Mouse (Mus musculus): Measurements from ENCODE around the gene Plcb3. TPM values are rescaled to one million over a fixed set of nuclear protein-coding genes. Genes with fewer than 3 reads are reported as not detected.

Plcb3 gene
- total RNA-seq (2022): 10 to 100 TPM; 15.6 to 16.2 (median 15.6) TPM

DNA sequence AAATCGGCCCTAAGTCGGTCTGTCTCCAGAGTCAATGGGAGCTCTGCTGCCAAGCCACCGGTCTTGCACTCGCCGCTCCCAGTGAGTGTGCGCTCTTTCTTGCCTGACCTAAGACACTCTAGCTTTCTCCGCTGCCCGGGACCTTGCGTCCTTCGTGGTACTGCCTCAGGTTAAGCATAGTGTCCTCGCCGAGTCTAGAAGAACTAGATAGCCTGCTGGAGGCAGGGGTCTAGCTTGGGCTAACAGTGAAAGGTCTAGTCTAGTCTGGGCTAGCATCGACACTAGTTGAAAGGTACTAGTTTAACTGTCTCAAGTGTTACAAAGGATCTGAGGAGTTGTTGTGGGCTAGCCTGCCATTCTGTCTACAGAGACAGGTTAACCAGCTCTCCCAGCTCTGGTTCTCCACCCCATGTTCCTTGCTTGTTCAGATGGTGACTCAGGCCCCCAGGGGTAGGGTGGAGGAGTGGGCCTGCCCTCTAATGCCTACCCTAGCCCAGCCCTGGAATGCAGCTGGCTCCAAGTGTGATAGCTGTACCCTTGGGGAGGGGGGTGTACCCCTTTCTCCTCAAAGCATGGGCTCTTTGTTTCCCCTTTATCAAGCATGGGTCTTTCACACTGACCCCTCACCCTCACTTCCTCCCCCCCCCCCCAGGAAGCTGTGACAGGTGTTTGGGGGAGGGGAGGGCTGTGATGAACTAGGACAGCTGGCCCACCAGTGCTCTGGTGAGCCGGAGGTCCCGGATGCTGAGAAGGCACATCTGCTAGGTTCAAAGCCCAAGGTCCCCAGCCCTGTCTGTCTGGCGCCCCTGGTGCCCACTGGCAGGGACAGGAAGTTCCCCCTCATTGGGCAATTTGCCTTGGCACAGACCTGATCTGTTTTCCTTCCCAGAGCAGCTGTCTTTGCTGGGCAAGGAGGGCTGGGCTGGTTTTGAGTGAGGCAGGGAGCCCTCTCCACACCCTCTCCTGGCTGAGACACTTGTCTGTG, at the start of gene Plcb3:
Gene Plcb3 (minus strand): TSS at position 934 of the 985 bp plus-strand sequence.
- no peak for DNase-seq (ENCODE audit: low spot score)

DNA sequence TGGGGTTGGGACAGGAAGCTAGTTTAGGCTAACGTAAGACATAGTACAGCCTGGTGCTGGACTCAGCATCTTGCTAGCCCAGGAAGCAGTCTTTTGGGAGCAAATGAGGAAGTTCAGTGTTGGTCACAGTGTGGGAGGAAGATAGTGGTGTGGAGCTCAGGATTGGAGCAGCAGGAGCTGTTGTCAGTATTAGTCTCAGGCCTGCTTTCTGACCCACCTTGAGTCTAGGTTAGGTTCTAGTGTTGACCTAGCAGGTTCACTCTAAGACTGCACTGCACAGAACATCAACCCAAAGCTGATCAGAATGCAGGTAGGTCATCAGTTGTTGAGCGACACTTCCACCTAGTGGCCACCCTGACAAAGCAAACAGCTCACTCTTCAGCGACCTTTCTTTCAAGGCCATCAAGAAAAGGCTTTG, 44.0 kb upstream of the Plcb3 start:
- DNase-seq (ENCODE audit: low spot score): peak; percentile 58

DNA sequence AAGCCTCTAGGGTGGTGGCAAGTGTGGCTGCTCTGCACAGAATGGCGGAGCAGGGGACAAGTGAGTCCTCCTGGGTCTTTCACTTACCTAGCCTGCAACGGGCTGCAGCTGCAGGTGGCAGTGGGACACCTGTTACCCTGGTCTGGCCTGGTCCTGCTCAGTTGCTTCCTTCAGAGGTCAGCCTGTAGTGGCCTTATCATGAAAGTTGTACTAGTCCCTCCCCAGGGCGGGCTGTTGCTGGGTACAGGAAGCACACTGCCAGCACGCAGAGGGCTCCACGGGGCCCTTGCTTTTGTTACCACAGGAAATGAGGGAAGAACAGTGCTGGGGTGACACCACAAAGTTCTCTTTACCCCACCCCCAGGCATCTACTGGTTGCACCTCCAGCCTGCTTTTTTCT, 42.9 kb upstream of the Plcb3 start, which contains the start of gene Fermt3:
Gene Fermt3 (minus strand): TSS at position 279 of the 400 bp plus-strand sequence.
- peak; percentile 54 for DNase-seq (ENCODE audit: low spot score)

DNA sequence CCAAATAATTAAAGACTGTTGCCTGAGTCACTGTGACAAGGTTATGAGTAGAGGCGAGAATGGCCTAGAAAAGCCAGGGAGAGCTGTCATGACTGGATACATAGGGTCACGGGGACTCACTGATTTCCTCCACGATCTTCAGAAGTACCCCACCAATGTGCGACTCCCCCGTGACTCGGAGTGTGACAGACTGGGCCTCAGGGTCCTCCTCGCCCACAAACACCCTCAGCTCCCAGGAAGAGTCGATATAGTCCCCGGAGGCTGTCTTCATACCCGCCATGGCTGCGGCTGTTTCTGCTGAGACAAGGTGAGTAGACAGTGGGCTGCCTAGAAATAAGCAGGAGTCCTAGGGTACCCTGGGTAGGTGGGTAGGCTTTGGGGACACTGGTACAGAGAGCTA, 42.3 kb upstream of the Plcb3 start:
- no peak for DNase-seq (ENCODE audit: low spot score)

DNA sequence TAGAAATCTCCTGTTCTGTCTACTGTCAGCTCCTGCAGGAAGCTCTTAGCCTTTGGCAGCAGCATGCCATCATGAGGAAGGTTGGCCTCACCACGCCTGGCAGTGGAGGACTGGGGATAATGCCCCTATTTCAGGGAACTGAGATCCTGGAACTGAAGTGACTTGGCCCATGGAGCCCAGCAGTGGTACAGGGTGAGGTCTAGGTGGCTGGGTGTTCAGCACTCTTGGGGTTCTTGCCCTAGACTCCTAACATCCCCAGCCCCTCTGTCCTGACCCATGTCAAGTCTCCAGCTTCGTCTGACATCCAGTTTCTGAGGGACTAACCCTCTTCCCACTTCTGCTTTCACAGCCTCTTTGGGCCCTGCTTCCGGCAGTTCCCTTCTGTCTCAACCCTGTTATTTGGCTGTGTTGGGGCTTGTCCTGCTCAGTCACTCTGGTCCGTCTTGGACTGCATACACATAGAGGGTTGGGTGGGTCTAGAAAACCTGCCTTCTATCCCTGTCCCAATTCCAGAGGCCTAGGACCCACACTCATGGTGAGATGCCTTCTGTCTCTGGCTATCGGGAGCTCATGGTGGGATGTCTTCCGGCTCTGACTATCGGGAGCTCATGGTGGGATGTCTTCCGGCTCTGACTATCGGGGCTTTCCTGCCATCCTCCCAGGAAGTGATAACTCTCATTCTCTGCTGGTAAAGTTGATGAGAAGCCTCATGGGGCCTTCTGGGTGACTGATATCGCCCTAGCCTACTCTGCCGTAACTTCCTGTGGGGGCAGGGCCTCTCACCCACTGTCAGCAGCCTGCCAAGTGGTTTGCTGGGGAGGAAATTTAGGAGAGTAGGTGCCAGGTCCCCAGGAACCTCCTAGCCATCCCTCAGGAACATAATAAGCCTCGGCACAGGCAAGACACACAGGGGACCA, 41.5 kb upstream of the Plcb3 start:
- DNase-seq (ENCODE audit: low spot score): no peak

DNA sequence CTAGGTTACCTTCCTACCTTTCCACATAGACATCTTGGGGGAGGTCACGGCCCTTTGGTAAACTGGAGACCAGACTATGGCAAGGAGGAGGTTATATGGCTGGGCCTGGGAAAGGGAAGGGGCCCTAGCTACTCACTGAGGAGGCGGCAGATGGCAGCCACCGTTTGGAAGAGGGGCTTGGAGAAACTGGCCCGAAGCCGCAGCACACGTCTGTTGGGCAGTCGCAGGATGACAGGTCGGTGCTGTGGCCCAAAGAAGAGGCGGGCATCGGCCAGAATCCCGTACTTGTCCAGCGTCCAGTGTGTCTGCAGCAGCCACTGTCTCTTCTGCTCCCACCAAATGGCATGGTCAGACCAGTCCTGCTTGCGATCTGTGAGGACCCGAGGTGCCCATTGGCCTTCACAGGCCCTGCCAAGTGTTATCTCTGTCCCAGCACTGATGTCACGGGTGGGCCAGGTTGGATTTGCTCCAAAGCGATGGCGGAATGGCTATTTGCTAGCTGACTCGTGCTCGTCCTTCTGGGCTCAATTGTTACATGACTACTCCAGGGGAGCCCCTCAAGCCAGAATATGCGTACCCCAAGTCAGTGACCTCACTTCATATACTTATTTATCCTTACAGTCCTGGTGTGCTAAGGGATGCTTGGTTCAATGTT, 38.3 kb upstream of the Plcb3 start:
- DNase-seq (ENCODE audit: low spot score): no peak

DNA sequence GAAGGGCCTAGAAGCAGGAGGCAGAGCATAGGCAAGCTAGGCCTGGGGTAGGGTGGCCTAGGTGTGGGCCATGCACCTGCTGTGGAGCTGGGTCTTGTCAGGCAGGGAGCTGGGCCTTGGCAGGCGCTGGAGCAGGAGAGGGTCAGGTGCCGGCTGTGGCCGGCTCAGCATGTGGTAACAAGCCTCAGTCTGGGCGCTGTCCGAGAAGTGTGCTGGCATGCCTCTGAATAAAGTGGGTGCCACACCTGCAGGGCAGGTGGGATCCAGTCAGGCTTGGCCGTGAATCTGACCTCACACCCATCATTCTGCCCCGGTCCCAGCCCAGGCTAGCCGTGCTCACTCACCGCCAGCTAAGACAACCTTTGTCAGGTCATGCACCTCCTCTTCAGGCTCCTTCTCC, 37.7 kb upstream of the Plcb3 start:
- DNase-seq (ENCODE audit: low spot score): no peak

DNA sequence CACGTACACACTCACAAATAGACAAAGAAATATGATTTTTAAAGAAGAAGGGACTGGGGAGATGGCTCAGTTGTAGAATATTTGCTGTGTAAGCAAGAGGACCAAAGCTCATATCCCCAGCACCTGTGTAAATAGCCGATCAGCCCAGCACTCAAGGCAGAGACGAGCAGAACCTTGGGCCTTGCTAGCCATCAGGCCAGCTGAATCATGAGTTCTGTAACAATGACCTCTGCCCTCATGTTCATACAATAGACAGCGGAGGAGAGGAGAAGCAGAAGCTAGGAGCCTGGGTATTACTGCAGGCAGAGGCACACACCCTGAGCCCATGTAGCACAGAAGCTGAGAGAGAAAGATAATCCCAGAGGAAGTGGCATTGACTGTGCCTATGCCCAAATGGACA, 36.2 kb upstream of the Plcb3 start:
- DNase-seq (ENCODE audit: low spot score): no peak

DNA sequence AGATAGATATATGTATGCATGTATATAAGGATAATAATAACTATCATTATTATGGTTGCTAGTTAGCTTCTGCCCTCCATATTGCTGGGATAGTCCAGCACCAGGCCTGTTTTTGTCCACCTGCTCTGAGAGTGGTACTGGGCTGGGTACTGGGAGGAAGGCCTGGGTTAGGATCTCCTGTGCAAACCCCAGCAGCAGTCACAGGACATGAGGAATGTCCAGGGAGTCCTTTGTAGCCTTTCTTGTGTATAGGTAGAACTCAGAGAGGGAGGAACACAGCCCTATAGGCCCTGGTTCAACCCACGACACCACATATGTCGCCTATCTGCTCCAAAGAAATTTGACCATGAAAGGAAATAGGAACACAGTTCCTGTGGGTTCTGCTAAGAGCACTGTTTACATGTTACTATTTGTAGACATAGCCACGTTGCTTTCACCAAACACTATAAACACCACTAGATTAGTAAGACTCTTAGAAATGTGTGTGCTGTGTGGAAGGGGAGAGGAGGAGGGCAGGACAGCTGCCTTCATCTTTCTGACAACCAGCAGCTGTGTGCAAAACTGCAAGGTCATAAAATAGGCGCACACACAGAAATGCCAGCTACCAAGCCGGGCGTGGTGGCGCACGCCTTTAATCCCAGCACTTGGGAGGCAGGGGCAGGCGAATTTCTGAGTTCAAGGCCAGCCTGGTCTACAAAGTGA, 30.8 kb upstream of the Plcb3 start:
- no peak for DNase-seq (ENCODE audit: low spot score)

DNA sequence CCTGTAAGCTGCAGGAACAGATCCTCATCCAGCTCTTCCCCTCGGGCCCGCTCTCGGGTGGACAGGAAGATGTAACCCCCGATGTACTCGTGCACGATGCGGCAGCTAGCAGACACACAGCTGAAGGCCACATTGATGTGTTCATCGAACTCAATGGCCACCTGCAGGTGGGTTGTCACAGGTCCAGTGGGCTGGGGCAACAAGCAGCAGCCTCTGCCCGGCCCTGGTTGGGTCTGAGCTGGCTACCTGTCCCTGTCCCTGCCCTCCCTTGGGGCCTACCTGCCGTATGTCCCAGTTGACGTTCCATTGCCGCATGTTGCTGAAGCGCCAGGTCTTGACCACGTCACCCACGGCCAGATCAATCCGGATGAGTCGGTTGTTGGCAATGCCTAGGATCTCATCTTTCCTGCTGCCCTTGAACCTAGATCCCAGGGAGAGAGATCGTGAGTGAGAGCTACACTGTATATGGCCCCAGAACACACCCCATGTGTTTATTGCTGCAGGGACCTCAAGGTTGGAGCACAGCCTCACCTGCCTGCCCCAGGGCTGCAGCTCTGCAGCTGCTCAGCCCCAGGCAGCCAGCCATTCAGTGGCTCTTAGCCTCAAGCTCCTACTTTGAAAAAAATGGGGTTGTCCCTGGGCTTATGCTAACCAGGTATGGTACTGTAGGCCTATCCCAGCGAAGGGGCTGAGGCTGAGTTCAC, 23.2 kb upstream of the Plcb3 start:
- DNase-seq (ENCODE audit: low spot score): no peak

DNA sequence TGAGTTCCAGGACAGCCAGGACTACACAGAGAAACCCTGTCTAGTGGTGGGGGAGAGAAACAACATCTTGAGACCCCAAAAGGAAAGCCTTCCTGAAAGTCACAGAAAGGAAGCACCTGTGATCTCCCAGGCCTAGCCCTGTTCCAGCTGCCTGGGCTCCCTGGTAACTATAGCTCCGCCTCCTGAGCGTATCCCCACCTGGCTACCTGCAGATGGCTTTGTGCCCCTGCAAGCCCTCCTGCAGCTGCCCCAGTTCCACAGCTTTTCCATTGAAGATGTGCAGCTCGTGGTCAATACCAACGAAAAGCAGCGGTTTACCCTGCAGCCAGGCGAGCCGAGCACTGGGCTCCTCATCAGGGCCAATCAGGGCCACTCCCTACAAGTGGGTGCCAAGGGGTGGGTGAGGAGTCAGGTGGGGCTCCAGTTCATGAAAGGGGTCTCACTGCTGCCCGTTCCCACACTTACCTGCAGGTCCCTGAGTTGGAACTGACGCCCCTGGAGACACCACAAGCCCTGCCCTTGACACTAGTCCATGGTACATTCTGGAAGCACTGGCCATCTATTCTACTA, 21.5 kb upstream of the Plcb3 start:
- no peak for DNase-seq (ENCODE audit: low spot score)

DNA sequence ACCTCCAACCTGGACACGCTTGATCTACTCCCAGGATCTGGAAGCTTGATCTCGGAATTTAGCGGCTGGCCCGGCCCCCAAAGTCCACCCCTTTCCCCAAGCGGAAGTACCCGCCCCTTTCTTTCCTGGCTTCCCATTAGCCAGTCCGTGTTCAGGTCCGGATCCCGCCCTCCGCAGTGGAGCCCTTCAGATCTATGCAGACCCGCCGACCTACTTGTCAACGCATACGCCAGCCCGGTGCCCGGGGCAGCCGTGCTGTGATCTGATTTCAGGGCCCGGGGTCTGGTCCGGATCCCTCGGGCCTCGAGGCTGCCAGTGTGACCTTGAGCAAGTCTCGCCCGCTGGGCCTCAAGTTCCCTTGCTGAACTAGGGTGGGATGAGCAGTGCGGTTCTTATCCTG, 19.7 kb upstream of the Plcb3 start, which contains the start of the genes Nudt22 and Trpt1:
Gene Nudt22 (minus strand): TSS at position 112 of the 400 bp plus-strand sequence.
Gene Trpt1 (plus strand): TSS at position 126 of the 400 bp plus-strand sequence.
- DNase-seq (ENCODE audit: low spot score): peak; percentile 93

DNA sequence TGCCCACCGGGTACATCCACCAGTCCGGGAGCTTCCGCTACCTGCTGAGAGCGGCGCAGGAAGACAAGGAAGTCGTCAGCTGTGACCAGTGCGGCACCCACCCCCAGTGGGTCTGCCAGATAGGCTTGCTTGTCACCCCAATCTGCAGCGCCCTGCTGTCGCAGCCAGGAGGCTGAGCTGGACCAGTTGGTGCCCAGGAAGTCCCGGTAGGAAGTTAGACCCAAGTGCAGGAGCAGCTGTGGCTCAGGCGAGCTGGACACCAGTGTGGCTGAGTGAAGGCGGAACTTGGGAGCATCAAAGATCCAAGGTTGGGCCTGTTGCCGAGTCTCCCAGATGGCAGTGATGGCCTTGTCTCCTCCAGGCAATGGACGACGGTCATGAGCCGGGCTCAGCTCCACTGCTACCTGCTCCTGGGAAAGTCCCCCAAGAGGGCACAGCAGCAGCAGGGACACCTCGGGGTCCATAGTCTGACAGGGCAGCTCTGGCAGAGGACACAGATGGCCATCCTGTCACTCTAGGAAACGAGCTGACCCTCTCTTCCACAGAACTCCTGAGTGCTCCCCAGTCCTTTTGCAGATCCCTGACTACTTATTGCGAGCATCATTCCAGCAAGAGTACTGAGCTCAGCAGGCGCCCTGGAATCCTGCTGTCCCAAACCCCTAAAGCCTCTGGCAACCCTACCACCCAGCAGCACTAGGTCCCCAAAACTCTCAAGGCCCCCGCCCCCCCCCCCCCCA, 19.2 kb upstream of the Plcb3 start:
- no peak for DNase-seq (ENCODE audit: low spot score)

DNA sequence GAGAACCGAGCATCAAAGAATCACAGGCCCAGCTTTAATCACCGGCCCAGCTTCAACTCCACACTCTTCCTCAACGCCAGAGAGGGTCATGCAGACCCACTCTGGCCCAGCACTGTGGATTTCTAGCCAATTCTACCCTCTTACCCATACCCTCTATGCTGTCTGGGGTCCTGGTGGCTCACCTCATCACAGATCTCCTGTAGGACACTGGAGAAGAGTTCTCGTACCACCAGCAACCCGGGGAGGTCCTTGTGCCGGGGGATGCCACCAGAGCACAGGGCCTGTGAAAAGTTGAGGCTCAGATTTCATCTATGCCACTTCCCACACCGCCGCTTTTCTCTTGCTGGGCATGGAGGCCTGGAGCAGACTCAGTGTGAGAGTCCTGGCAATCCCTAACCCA, 18.2 kb upstream of the Plcb3 start:
- no peak for DNase-seq (ENCODE audit: low spot score)

DNA sequence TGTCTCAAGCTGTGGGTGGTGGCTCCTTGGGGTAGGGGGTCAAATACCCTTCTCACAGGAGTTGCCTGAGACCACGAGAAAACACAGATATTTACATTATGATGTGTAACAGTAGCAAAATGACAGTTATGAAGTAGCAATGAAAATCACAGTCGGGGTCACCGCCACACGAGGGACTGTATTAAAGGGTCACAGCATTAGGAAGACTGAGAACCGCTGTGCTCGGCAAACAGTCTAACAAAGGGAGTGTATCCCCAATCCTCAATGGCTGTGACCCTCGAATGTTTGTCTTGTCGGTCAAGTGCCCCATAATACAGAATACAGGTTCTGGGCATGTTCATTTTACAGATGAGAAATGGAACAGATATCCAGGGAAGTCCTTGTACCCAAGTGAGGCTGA, 17.7 kb upstream of the Plcb3 start:
- no peak for DNase-seq (ENCODE audit: low spot score)

DNA sequence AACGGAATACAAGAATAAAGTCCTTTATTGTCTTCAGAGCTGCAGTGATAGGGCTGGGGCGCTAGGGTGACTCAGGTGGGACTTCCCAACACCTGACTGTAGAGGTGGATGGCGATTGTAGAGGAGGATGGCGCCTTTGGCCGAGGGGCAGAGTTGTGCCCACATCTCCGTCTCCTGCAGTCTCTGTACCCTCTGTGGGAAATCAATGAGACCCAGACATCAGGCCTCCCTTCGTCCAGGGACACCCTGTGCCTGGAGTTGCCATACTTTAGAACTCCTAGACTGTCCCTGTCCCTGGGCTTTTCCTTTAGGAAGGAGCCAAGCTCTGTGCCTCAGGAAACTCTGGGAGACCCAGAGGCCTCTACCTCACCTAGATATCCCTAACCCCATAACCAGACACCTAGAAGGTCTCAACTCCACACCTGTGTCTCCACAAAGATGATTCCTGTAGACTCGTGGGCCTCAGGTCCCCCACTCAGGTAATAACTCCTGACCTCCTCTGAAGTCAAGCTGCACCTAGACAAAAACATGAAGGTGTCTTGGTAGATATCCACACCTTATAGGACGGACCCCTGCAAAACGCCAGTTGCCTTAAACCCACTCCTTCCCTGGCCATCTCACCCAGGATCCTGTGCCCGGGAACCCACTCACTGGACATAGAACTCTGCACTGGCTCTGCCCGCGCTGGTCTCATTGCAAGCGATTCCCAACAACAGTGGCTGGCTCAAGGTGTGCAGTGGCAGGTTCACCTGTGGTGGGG, 16.9 kb upstream of the Plcb3 start:
- no peak for DNase-seq (ENCODE audit: low spot score)

DNA sequence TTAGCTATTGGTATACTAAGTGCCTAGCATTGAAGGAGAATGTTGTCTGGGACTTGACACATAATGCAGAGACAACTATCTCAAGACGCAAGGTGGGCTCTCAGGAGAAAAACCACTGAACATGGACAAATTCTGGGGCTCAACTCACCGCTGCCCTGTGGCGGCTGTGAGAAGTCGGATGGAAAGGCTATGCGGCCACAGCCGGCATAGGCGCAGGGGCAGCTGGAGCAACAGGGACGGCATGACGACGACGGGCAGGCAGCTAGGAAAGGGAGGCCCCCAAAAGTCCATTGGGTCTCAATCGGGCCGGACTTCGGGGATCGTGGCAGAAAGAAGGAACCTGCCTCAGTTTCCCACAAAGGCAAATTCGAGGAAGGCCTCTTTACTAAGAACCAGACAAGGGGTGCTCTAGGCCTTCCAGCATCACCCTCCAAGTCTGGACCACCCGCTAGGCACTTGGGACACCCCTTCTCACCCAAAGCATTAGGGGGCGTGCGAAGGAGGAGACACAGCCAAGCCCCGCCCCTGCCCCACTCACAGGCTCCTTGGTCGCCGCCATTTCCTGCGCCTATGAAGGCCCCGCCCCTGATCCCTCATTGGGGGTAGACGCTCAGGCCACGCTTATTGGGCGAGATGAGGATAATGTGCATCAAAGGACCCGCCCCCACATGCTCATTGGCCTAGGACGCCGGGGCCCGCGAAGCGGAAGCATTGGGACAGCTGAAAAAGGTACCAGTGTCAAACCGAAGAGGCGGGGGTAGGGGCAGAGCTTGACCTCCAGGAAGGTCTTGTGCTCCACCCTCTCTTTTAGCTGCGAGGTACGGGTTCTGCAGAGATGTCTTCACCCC, 16.0 kb upstream of the Plcb3 start, which contains the start of gene Dnajc4:
Gene Dnajc4 (minus strand): TSS at position 562 of the 848 bp plus-strand sequence.
- peak; percentile 97 for DNase-seq (ENCODE audit: low spot score)

Measured in heart, adult 8-10 months (tissue).